Mouse (Mus musculus): ENCODE measurements around the gene Gcn1l1. TPM values are rescaled to one million over a fixed set of nuclear protein-coding genes. Genes with fewer than 3 reads are reported as not detected.
"Not testable (repeated sequence)": the region's sequence is repeated elsewhere in the genome, so short reads cannot be mapped to it uniquely, and the experiment has no call there.

Gene Gcn1l1
- polyA plus RNA-seq, 1 experiment, result not detected

- H3K4me1 ChIP-seq (ENCODE audit: control insufficient read depth, insufficient read depth, low read length), result peaks cover 27% of the 10 kb centered on the region
- WGBS, result 53% methylated on average over 5 of the region's 5 CpGs
- H3K27ac ChIP-seq (ENCODE audit: insufficient read depth, low read depth, low read length), result no peak overlapping the region
- no peak overlapping the region for H3K4me3 ChIP-seq (ENCODE audit: insufficient read depth, low read depth, low read length)
- TF ChIP-seq POLR2A (IDR thresholded peaks at IDR 0.05; ENCODE audit: insufficient read depth, low read depth, low read length) (no peak), CTCF (IDR thresholded peaks at IDR 0.05; ENCODE audit: insufficient read depth, low read depth, low read length) (no peak)
Observed at GRCm38 (mm10) chr5:115563771-115564585, 1.1 kb upstream of the Gcn1l1 start.

GRCm38 (mm10) chr5:115565403-115565802, 349 bp downstream of the Gcn1l1 start:
- under 1% methylated on average over 44 of the region's 46 CpGs for WGBS
- Histone ChIP-seq H3K4me1 (ENCODE audit: control insufficient read depth, insufficient read depth, low read length) (peaks cover 29% of the 10 kb centered on the region), H3K27ac (ENCODE audit: insufficient read depth, low read depth, low read length) (no peak overlapping the region), H3K4me3 (ENCODE audit: insufficient read depth, low read depth, low read length) (peak overlapping the region; percentile 92)
- TF ChIP-seq POLR2A (IDR thresholded peaks at IDR 0.05; ENCODE audit: insufficient read depth, low read depth, low read length) (no peak), CTCF (IDR thresholded peaks at IDR 0.05; ENCODE audit: insufficient read depth, low read depth, low read length) (no peak)

GRCm38 (mm10) chr5:115568681-115569080, 3.6 kb downstream of the Gcn1l1 start:
- peaks cover 33% of the 10 kb centered on the region for H3K4me1 ChIP-seq (ENCODE audit: control insufficient read depth, insufficient read depth, low read length)
- TF ChIP-seq POLR2A (IDR thresholded peaks at IDR 0.05; ENCODE audit: insufficient read depth, low read depth, low read length) (no peak), CTCF (IDR thresholded peaks at IDR 0.05; ENCODE audit: insufficient read depth, low read depth, low read length) (no peak)
- H3K4me3 ChIP-seq (ENCODE audit: insufficient read depth, low read depth, low read length), result no peak overlapping the region
- H3K27ac ChIP-seq (ENCODE audit: insufficient read depth, low read depth, low read length), result no peak overlapping the region
- WGBS, result 60% methylated on average over 10 of the region's 10 CpGs

- Histone ChIP-seq H3K4me1 (ENCODE audit: control insufficient read depth, insufficient read depth, low read length) (peaks cover 33% of the 10 kb centered on the region), H3K27ac (ENCODE audit: insufficient read depth, low read depth, low read length) (no peak overlapping the region)
- 80% methylated on average over 11 of the region's 11 CpGs for WGBS
Observed at GRCm38 (mm10) chr5:115569308-115569707, 4.3 kb downstream of the Gcn1l1 start.

DNA sequence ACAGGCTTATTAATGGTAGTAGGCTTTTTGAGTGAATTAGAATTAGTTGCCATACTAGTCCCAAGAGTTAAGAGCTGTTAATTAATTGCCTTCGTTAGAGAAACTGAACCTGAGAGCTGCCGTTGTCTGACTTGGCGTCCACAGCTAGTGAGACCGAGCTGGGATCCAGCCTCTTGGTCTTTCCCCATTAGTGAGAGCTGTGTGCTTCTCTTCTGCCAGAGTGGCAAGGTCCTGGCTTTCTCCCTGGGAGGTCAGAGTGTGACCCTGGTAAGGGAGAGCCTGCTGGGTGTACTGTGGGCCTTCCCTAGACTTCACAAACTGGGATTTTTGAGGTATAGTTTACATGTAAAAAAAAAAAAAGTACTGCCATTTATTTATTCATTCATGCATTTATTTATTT, 4.7 kb downstream of the Gcn1l1 start:
- no peak overlapping the region for H3K4me3 ChIP-seq (ENCODE audit: insufficient read depth, low read depth, low read length)
- H3K27ac ChIP-seq (ENCODE audit: insufficient read depth, low read depth, low read length), result no peak overlapping the region
- TF ChIP-seq POLR2A (IDR thresholded peaks at IDR 0.05; ENCODE audit: insufficient read depth, low read depth, low read length) (no peak), CTCF (IDR thresholded peaks at IDR 0.05; ENCODE audit: insufficient read depth, low read depth, low read length) (no peak)
- H3K4me1 ChIP-seq (ENCODE audit: control insufficient read depth, insufficient read depth, low read length), result peaks cover 30% of the 10 kb centered on the region
- WGBS, result 66% methylated on average over 4 of the region's 4 CpGs

More at GRCm38 (mm10) chr5:115569308-115569707, 4.3 kb downstream of the Gcn1l1 start:
- no peak overlapping the region for H3K4me3 ChIP-seq (ENCODE audit: insufficient read depth, low read depth, low read length)
- TF ChIP-seq POLR2A (IDR thresholded peaks at IDR 0.05; ENCODE audit: insufficient read depth, low read depth, low read length), result no peak

DNA sequence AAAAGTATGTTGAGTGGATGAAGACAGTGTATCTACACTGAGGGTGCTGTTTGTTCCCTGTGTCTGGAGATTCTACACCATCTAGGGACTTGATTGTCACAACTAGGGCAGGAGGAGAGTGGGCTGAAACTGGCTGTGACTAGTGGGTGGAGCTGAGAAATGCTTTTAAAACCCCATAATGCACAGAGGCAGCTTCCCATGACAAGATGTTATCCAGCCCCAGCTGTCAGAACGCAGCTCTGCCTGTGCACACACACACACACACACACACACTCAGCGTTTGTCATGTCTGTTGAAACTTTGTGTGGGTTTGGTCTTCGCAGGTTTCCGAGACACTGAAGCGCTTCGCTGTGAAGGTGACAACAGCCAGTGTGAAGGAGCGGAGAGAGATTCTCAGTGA, 6.0 kb downstream of the Gcn1l1 start:
- Histone ChIP-seq H3K4me1 (ENCODE audit: control insufficient read depth, insufficient read depth, low read length) (peaks cover 24% of the 10 kb centered on the region), H3K4me3 (ENCODE audit: insufficient read depth, low read depth, low read length) (no peak overlapping the region), H3K27ac (ENCODE audit: insufficient read depth, low read depth, low read length) (no peak overlapping the region)
- TF ChIP-seq POLR2A (IDR thresholded peaks at IDR 0.05; ENCODE audit: insufficient read depth, low read depth, low read length) (no peak), CTCF (IDR thresholded peaks at IDR 0.05; ENCODE audit: insufficient read depth, low read depth, low read length) (no peak)
- 85% methylated on average over 7 of the region's 7 CpGs for WGBS

GRCm38 (mm10) chr5:115572679-115573535, 7.9 kb downstream of the Gcn1l1 start:
- peaks cover 17% of the 10 kb centered on the region for H3K4me1 ChIP-seq (ENCODE audit: control insufficient read depth, insufficient read depth, low read length)
- H3K27ac ChIP-seq (ENCODE audit: insufficient read depth, low read depth, low read length), result no peak overlapping the region
- TF ChIP-seq POLR2A (IDR thresholded peaks at IDR 0.05; ENCODE audit: insufficient read depth, low read depth, low read length) (no peak), CTCF (IDR thresholded peaks at IDR 0.05; ENCODE audit: insufficient read depth, low read depth, low read length) (no peak)
- WGBS, result 58% methylated on average over 17 of the region's 17 CpGs
- no peak overlapping the region for H3K4me3 ChIP-seq (ENCODE audit: insufficient read depth, low read depth, low read length)

GRCm38 (mm10) chr5:115574992-115575391, 9.9 kb downstream of the Gcn1l1 start:
- no peak overlapping the region for H3K4me3 ChIP-seq (ENCODE audit: insufficient read depth, low read depth, low read length)
- no peak for TF ChIP-seq POLR2A (IDR thresholded peaks at IDR 0.05; ENCODE audit: insufficient read depth, low read depth, low read length)
- TF ChIP-seq CTCF (IDR thresholded peaks at IDR 0.05; ENCODE audit: insufficient read depth, low read depth, low read length), result no peak
- H3K27ac ChIP-seq (ENCODE audit: insufficient read depth, low read depth, low read length), result no peak overlapping the region
- 52% methylated on average over 8 of the region's 8 CpGs for WGBS
- H3K4me1 ChIP-seq (ENCODE audit: control insufficient read depth, insufficient read depth, low read length), result peaks cover 17% of the 10 kb centered on the region

GRCm38 (mm10) chr5:115577686-115578085, 12.6 kb downstream of the Gcn1l1 start:
- H3K4me3 ChIP-seq (ENCODE audit: insufficient read depth, low read depth, low read length); H3K27ac ChIP-seq (ENCODE audit: insufficient read depth, low read depth, low read length): not testable (repeated sequence)
- H3K4me1 ChIP-seq (ENCODE audit: control insufficient read depth, insufficient read depth, low read length), result peaks cover 11% of the 10 kb centered on the region; the same call in 1 of the 2 replicates
- WGBS, result 98% methylated on average over 4 of the region's 4 CpGs

All from olfactory bulb, adult 2 months (tissue).